Mouse (Mus musculus): Measurements from ENCODE around the gene Axl. TPM values are rescaled to one million over a fixed set of nuclear protein-coding genes. Genes with fewer than 3 reads are reported as not detected.

Axl gene
- polyA plus RNA-seq, 1 experiment = not detected

- Histone ChIP-seq H3K27ac (ENCODE audit: insufficient read depth, low read depth, low read length) (no peak overlapping the region), H3K4me1 (ENCODE audit: control insufficient read depth, insufficient read depth, low read length) (peaks cover 12% of the 10 kb centered on the region), H3K4me3 (ENCODE audit: insufficient read depth, low read depth, low read length) (peak overlapping the region; percentile 28)
- TF ChIP-seq CTCF (IDR thresholded peaks at IDR 0.05; ENCODE audit: insufficient read depth, low read depth, low read length) = no peak
- TF ChIP-seq POLR2A (IDR thresholded peaks at IDR 0.05; ENCODE audit: insufficient read depth, low read depth, low read length) = no peak
- 25% methylated on average over 9 of the region's 9 CpGs for WGBS
Observed at GRCm38 (mm10) chr7:25787456-25788219, 867 bp downstream of the Axl start.

- TF ChIP-seq CTCF (IDR thresholded peaks at IDR 0.05; ENCODE audit: insufficient read depth, low read depth, low read length) = no peak
- no peak for TF ChIP-seq POLR2A (IDR thresholded peaks at IDR 0.05; ENCODE audit: insufficient read depth, low read depth, low read length)
- Histone ChIP-seq H3K4me3 (ENCODE audit: insufficient read depth, low read depth, low read length) (no peak overlapping the region), H3K4me1 (ENCODE audit: control insufficient read depth, insufficient read depth, low read length) (peaks cover 12% of the 10 kb centered on the region), H3K27ac (ENCODE audit: insufficient read depth, low read depth, low read length) (no peak overlapping the region)
- 86% methylated on average over 4 of the region's 4 CpGs for WGBS
Observed at GRCm38 (mm10) chr7:25786974-25787373, 1.5 kb downstream of the Axl start.

GRCm38 (mm10) chr7:25785752-25786151 is 2.8 kb downstream of the Axl start:
- Histone ChIP-seq H3K4me1 (ENCODE audit: control insufficient read depth, insufficient read depth, low read length) (peaks cover 21% of the 10 kb centered on the region), H3K4me3 (ENCODE audit: insufficient read depth, low read depth, low read length) (no peak overlapping the region), H3K27ac (ENCODE audit: insufficient read depth, low read depth, low read length) (no peak overlapping the region)
- 80% methylated on average over 4 of the region's 4 CpGs for WGBS
- TF ChIP-seq CTCF (IDR thresholded peaks at IDR 0.05; ENCODE audit: insufficient read depth, low read depth, low read length) (no peak), POLR2A (IDR thresholded peaks at IDR 0.05; ENCODE audit: insufficient read depth, low read depth, low read length) (no peak)

GRCm38 (mm10) chr7:25784808-25785207 is 3.7 kb downstream of the Axl start:
- no peak for TF ChIP-seq POLR2A (IDR thresholded peaks at IDR 0.05; ENCODE audit: insufficient read depth, low read depth, low read length)
- no peak for TF ChIP-seq CTCF (IDR thresholded peaks at IDR 0.05; ENCODE audit: insufficient read depth, low read depth, low read length)
- Histone ChIP-seq H3K27ac (ENCODE audit: insufficient read depth, low read depth, low read length) (no peak overlapping the region), H3K4me3 (ENCODE audit: insufficient read depth, low read depth, low read length) (no peak overlapping the region), H3K4me1 (ENCODE audit: control insufficient read depth, insufficient read depth, low read length) (peaks cover 21% of the 10 kb centered on the region)
- 63% methylated on average over 1 of the region's 1 CpGs for WGBS

DNA sequence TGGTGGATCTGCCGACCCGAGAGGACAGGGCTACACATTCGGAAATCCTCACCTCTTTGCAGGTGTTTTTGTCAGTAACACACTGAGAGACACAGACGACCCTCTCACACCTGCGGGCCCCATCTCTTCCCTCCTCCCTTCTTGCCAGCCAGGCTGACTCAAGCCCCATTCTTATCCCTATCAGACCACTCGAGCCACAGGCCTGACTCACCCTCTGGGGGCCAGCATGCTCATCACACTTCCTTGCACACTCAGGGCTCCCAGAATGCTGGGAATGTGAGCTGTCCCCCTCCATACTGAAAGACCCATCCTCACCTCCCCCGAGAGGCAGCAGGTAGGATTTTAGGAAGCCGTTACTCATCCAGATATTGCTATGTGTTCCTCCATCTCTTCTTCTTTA is 4.8 kb downstream of the Axl start:
- 83% methylated on average over 8 of the region's 8 CpGs for WGBS
- TF ChIP-seq POLR2A (IDR thresholded peaks at IDR 0.05; ENCODE audit: insufficient read depth, low read depth, low read length) (no peak), CTCF (IDR thresholded peaks at IDR 0.05; ENCODE audit: insufficient read depth, low read depth, low read length) (no peak)
- peaks cover 16% of the 10 kb centered on the region for H3K4me1 ChIP-seq (ENCODE audit: control insufficient read depth, insufficient read depth, low read length)
- no peak overlapping the region for H3K27ac ChIP-seq (ENCODE audit: insufficient read depth, low read depth, low read length)
- H3K4me3 ChIP-seq (ENCODE audit: insufficient read depth, low read depth, low read length) = no peak overlapping the region

GRCm38 (mm10) chr7:25782744-25783143 is 5.8 kb downstream of the Axl start:
- H3K27ac ChIP-seq (ENCODE audit: insufficient read depth, low read depth, low read length) = no peak overlapping the region
- peaks cover 9% of the 10 kb centered on the region for H3K4me1 ChIP-seq (ENCODE audit: control insufficient read depth, insufficient read depth, low read length)
- no peak overlapping the region for H3K4me3 ChIP-seq (ENCODE audit: insufficient read depth, low read depth, low read length)
- TF ChIP-seq CTCF (IDR thresholded peaks at IDR 0.05; ENCODE audit: insufficient read depth, low read depth, low read length) (no peak), POLR2A (IDR thresholded peaks at IDR 0.05; ENCODE audit: insufficient read depth, low read depth, low read length) (no peak)
- WGBS = 82% methylated on average over 6 of the region's 6 CpGs

- H3K27ac ChIP-seq (ENCODE audit: insufficient read depth, low read depth, low read length) = no peak overlapping the region
- TF ChIP-seq CTCF (IDR thresholded peaks at IDR 0.05; ENCODE audit: insufficient read depth, low read depth, low read length) (no peak), POLR2A (IDR thresholded peaks at IDR 0.05; ENCODE audit: insufficient read depth, low read depth, low read length) (no peak)
- peak overlapping the region; percentile 47 for H3K4me3 ChIP-seq (ENCODE audit: insufficient read depth, low read depth, low read length)
- WGBS = 29% methylated on average over 11 of the region's 11 CpGs
- peaks cover 9% of the 10 kb centered on the region for H3K4me1 ChIP-seq (ENCODE audit: control insufficient read depth, insufficient read depth, low read length)
Observed at GRCm38 (mm10) chr7:25781937-25782610, 6.4 kb downstream of the Axl start.

DNA sequence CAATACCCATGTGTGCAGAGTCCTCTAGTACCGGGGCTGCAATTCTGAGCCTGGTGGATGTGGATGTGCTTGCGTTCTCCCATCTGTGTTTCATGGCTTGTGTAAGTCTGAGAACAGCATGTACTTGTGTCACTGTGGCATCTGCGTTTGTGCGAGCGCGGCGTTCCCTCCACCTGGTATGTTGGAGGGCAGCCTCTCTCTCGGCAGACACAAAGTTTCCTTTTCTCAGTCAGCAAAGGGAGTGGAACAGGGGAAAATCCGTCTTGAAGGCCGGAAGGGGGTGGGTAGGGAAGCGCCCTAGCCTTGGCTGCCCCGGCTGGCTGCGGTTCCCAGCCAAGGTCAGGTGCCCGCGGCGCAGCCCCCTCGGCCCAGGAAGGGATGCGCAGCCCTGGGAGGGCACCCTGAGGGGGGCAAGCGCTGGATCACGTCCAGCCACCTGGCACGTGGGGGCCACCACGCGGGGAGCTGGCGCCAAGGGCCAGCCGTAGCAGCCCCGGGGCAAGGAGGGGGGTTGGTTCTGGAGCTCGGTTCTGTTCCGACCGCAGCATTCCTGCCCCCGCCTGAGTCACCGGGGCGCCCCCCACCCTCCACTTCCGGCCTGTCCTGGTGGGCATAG is 7.1 kb downstream of the Axl start:
- H3K27ac ChIP-seq (ENCODE audit: insufficient read depth, low read depth, low read length) = peak overlapping the region; percentile 12
- peaks cover 9% of the 10 kb centered on the region for H3K4me1 ChIP-seq (ENCODE audit: control insufficient read depth, insufficient read depth, low read length)
- 7% methylated on average over 33 of the region's 33 CpGs for WGBS
- TF ChIP-seq POLR2A (IDR thresholded peaks at IDR 0.05; ENCODE audit: insufficient read depth, low read depth, low read length) (no peak), CTCF (IDR thresholded peaks at IDR 0.05; ENCODE audit: insufficient read depth, low read depth, low read length) (no peak)
- peak overlapping the region; percentile 47 for H3K4me3 ChIP-seq (ENCODE audit: insufficient read depth, low read depth, low read length)

DNA sequence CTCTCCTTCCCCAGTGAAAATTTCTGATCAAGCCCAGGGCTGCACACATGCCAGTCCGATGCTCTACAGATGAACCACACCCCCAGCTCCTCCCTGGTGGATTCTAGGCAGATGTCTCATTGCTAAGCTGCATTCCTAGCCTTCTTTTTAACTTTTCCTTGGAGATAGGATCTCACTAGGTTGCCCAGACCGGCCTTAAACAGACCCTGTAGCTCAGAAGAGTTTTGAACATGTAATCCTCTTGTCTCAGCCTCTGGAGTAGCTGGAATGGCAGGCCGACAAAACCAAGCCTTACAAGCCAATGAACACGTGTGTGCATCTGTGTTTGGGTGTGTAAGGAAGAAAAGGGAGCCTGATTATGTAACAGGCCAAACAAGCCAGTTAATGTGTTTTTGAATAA is 7.8 kb downstream of the Axl start:
- 54% methylated on average over 4 of the region's 4 CpGs for WGBS
- peaks cover 9% of the 10 kb centered on the region for H3K4me1 ChIP-seq (ENCODE audit: control insufficient read depth, insufficient read depth, low read length)
- H3K27ac ChIP-seq (ENCODE audit: insufficient read depth, low read depth, low read length) = peak overlapping the region; percentile 12; the same call in 1 of the 2 replicates
- no peak overlapping the region for H3K4me3 ChIP-seq (ENCODE audit: insufficient read depth, low read depth, low read length)
- TF ChIP-seq CTCF (IDR thresholded peaks at IDR 0.05; ENCODE audit: insufficient read depth, low read depth, low read length) = no peak
- no peak for TF ChIP-seq POLR2A (IDR thresholded peaks at IDR 0.05; ENCODE audit: insufficient read depth, low read depth, low read length)

Data from olfactory bulb, adult 2 months (tissue).